Mouse (Mus musculus) megakaryocyte, embryonic 14.5 days (primary cell): Measurements from ENCODE around the gene Gm42417.

Experiments
- FLI1 ChIP-seq: IDR thresholded peaks from 2 replicates; pipeline ENCODE4 v1.6.1; 2012; ENCODE audit warnings: low read length, inconsistent platforms, mixed read lengths
- GATA1 ChIP-seq: IDR thresholded peaks from 3 replicates; pipeline ENCODE4 v1.6.1; 2012; ENCODE audit warnings: mixed read lengths, low read length, inconsistent platforms, borderline replicate concordance

DNA sequence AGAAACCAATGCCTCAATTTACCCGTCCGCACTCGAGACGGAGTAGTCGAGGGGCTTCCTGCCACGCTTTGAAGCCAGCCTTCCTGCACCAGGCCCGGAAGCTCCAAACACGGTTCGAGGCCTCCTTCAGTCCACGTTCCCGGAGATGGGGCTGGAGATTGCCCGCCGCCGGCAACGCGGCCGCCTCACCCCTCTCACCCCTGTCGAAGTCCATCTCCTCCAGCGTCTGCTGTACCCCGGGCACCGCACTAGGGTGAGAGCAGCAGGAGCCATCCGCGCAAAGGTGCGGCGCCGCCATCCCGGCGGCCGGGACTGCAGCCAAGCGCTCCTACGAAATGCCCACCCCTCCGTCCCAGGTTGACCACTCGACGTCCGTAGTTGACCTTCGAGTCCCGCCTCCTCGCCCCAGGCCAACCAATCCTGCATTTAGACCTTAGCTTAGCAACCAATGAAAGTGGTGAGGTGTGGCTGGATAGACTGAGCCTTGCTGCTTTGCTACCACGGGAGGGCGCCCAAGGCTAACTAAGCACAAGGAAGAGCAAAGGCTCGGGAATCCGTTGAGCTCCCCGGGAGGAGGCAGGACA, 7.8 kb upstream of the Gm42417 start, which contains the start of gene Ankrd39:
- TF ChIP-seq GATA1 (no peak), FLI1 (no peak)
